Mouse (Mus musculus): ENCODE measurements around the gene Zzef1.

The Zzef1 gene

DNA sequence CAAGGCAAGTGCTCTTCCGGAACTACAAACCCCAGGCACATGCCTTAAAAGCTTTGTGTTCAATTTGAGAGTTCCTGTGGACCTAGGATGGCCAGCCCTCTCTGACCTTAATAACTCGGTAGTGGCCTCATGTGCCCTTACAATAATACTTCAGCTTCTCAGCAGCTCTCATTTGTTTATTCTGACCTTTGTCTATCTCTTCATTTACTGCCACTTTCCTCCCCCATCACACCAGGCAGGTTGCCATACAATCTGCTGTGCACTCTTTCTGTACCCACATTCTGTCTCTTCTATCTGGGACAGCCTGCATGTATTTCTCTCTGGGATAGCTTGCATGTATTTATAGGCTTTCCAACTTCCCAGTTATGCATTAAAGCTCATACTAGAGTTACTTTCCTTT is 10.5 kb downstream of the Zzef1 start:
- DNase-seq (ENCODE audit: low read depth), result no peak

- no peak for DNase-seq (ENCODE audit: low read depth)
These were observed 12.0 kb downstream of the Zzef1 start for GRCm38 (mm10) chr11:72807992-72808391.

- DNase-seq (ENCODE audit: low read depth), result no peak
These were observed 17.7 kb downstream of the Zzef1 start for GRCm38 (mm10) chr11:72813687-72814086.

DNA sequence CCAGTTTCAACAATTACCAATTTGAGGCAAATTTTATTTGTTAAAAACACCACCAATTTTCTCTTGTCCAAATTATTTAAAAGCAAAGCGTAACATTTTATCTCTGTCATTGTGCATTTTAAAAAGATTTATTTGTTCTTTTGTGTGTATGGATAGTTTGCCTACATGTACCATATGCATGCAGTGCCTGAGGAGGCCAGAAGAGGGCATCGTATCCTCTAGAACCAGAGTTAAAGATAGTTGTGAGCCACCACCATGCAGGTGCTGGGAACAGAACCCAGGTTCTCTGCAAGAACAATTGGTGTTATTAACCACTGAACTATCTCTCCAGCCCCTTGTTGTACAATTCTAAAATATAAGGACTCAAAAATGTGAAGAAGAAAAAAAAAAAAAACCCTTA is 18.2 kb downstream of the Zzef1 start:
- no peak for DNase-seq (ENCODE audit: low read depth)

DNA sequence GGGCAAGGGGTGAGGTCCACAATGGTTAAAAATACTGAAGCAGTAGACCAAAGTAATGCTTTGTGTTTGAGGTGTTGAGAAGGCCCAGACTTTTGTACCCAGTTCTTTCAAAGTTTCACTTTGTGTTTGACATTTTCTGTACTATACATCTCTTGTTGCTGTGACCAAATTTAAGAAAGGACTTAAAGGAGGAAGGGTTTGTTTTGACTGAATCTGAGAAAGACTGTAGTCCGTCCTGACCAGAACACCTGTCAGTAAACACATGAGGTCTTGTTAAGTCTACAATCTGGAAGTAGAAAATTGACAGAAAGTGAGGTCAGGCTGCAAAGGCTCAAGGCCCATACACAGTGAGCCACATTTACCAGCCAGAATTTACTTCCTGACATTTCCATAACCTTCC is 20.8 kb downstream of the Zzef1 start:
- no peak for DNase-seq (ENCODE audit: low read depth)

- DNase-seq (ENCODE audit: low read depth), result no peak
These were observed 22.0 kb downstream of the Zzef1 start for GRCm38 (mm10) chr11:72818067-72818466.

- no peak for DNase-seq (ENCODE audit: low read depth)
These were observed 25.0 kb downstream of the Zzef1 start for GRCm38 (mm10) chr11:72821041-72821440.

- DNase-seq (ENCODE audit: low read depth), result no peak
These were observed 33.8 kb downstream of the Zzef1 start for GRCm38 (mm10) chr11:72829869-72830268.

- peak; percentile 20 for DNase-seq (ENCODE audit: low read depth)
These were observed 46.7 kb downstream of the Zzef1 start for GRCm38 (mm10) chr11:72842731-72843130.

GRCm38 (mm10) chr11:72843576-72843975 is 47.5 kb downstream of the Zzef1 start:
- peak; percentile 11 for DNase-seq (ENCODE audit: low read depth)

DNA sequence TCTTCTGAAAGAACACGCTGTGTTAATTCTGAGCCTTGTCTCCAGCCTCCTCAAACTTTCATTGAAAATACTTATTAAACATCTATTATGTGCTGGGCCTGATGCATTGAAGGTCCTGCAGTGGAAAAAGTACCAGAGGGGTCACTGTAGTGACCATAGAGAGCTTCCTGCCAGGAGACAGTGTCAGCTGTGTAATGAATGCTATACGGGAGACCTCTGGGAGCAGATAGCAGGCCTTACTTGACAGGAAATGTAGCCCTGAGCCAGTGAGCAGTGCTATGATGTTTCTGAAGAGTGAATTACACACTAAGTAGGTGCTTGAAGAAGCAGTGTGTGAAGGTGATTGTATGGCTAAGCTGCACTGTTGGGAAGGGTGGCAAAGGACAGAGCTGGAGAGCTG is 49.5 kb downstream of the Zzef1 start:
- DNase-seq (ENCODE audit: low read depth), result no peak

- DNase-seq (ENCODE audit: low read depth), result peak; percentile 14
These were observed 50.7 kb downstream of the Zzef1 start for GRCm38 (mm10) chr11:72846685-72847084.

DNA sequence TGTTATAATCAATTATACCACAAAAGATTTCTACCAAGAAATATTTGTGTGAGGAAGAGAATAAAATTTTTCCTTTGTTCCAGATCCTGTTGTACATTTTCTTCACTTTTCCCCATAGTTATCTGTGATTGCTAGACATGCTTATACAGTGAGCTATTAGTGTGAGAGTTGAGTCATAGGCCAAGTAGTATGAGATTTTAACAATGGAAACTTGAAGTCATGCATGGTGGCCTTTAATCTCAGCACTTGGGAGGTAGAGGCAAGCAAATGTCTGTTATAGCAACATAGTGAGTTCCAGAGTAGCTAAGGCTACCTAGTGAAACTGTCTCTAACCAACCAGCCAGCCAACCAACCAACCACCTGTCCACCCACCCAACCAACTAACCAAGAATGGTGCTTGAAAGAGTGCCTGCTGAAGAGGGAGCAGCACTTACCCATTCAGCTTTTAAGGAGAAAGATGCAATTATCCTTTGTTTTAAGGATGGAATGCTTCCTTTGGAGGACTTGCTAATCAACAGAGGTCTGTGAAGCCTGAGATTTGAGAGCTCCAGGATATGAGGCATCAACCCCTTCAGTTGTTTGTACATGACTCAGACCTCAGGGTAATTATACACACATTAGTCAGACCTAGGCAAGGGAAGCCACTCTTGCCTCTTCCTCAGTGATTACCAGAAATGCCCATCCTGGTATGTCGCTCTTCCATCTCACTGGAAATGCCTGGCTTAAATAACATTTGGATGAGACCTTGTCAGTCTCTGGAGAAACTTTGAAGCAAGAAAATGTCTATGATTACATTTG is 52.0 kb downstream of the Zzef1 start:
- peak; percentile 61 for DNase-seq (ENCODE audit: low read depth)

DNA sequence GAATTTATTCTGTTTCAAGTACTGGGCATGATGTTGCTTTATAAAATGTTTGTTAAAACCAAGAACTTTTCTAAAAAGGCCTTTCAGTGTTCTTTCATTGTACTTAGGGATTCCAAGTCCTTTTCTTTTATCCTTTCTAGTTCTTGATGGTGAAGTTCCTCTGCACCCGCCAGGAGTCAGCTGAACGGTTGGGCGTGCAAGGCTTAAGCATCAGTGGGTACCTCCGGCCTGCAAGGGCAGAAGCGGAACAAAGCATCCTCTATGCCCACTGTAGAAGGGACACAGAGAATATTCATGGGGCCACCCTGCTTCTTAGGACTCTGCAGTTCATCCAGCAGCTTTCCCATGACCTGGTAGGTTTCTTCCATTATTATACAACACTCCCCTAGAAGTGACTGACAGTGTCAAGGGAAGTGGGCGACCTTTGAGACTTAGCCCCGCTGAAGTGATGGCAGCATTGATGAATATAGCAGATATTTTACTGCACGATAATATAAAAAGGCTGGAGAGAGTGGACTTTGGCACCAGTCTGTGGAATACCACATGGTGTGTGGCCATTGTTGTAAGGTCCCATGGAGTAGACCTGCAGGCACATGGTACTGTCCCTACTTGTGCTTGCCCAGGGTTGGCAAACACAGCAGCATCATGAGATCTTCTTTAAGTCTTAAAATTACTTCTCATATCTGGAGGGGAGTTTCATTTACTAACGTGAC is 54.5 kb downstream of the Zzef1 start:
- DNase-seq (ENCODE audit: low read depth), result no peak

- no peak for DNase-seq (ENCODE audit: low read depth)
These were observed 55.2 kb downstream of the Zzef1 start for GRCm38 (mm10) chr11:72851214-72851613.

- DNase-seq (ENCODE audit: low read depth), result no peak
These were observed 56.1 kb downstream of the Zzef1 start for GRCm38 (mm10) chr11:72852122-72852521.

DNA sequence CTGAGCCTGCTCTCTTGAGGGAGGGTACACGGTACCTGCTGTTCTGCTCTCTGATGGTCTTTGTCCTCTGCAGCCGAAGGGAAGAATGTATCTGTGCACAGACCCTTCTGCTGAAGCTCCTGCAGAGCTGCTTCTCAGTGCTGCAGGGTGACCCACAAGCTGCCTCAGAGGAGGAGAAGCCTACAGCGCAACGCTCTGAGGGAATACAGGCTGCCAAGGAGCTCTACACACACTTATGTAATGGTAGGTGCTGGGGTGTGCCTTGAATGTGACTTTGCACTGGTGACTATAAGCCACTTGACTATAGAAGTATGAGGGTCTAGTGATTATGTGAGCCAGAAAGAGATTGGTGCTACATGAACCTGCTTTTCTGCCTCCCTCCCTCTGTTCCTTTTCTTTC is 57.1 kb downstream of the Zzef1 start:
- DNase-seq (ENCODE audit: low read depth), result no peak

DNA sequence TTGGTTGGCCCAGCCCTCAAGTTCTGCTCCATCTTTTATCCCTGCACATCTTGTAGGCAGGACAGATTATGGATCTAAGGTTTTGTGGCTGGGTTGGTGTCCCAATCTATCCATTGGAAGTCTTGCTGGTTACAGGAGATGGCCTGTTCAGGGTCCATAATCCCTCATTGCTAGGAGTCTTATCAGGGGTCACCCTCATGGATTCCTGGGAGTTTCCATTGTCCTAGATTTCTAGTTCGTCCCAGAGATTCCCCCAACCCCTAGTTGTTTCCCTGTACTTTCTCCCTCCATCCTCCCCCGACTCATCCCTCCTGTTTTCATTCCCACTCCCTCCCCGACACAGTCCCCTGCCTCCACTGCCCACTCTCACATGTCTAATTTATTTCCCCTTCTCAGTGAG is 58.2 kb downstream of the Zzef1 start:
- no peak for DNase-seq (ENCODE audit: low read depth)

GRCm38 (mm10) chr11:72856764-72857163 is 60.7 kb downstream of the Zzef1 start:
- DNase-seq (ENCODE audit: low read depth), result no peak

- DNase-seq (ENCODE audit: low read depth), result no peak
These were observed 65.2 kb downstream of the Zzef1 start for GRCm38 (mm10) chr11:72861236-72861635.

GRCm38 (mm10) chr11:72866446-72866845 is 70.4 kb downstream of the Zzef1 start:
- no peak for DNase-seq (ENCODE audit: low read depth)

DNA sequence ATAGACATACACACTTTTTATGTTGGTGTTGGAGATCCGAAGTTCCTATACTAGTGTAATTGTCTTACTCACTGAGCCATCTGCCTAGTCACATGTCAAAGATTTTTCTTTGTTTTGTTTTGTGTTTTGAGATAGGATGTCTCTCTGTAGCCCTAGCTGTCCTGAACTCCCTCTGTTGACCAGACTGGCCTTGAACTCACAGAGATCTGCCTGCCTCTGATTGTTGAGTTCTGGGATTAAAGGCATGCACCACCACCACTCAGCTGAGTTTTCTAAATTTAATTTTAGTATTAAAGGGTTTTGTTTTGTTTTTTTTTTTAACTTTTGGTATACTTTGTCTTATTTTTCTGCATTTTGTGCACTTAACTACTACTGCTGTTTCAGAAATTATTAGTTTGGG is 76.0 kb downstream of the Zzef1 start:
- DNase-seq (ENCODE audit: low read depth), result no peak

DNA sequence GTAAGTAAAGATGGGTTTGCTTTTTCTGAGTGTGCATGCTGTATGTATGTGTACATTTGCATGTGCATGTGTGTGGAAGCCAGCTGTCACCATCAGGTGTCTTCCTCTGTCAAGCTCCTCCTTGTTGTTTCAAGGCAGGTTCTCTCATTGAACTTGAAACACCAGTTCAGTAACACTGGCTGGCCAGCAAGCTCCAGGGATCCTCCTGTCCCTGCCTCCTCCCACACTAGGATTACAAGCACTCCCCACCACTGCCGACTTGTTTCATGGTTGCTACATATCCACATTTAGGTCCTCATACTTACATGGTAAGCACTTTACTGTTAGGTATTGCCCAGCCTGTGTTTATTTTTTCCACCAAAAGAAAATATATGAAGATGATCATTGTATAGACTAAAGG is 96.6 kb downstream of the Zzef1 start:
- DNase-seq (ENCODE audit: low read depth), result no peak

DNA sequence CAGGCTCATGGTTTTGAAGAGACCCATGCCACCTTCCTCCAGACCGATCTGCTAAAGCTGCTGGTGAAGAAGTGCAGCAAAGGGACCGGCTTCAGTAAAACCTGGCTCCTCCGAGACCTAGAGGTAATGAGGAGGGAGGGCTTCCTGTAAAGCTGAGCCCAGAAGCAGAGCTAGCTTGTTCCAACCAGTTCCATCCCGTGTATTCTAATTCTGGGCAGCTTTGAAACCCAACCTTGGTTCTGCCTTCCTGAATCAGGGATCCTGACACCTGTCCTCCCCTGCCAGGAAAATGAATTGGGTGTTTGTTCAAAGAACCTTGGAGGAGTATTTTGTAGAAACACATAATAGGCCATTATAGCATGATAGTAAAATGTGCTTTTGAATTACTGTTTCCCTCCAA is 112.4 kb downstream of the Zzef1 start:
- no peak for DNase-seq (ENCODE audit: low read depth)

Data from 416B (cell line).